Mouse (Mus musculus): ENCODE measurements around the gene Rem2. TPM values are rescaled to one million over a fixed set of nuclear protein-coding genes. Genes with fewer than 3 reads are reported as not detected.

The Rem2 gene
- total RNA-seq, 2 experiments from 2014 or later, result 3.5 to 6.6 TPM

DNA sequence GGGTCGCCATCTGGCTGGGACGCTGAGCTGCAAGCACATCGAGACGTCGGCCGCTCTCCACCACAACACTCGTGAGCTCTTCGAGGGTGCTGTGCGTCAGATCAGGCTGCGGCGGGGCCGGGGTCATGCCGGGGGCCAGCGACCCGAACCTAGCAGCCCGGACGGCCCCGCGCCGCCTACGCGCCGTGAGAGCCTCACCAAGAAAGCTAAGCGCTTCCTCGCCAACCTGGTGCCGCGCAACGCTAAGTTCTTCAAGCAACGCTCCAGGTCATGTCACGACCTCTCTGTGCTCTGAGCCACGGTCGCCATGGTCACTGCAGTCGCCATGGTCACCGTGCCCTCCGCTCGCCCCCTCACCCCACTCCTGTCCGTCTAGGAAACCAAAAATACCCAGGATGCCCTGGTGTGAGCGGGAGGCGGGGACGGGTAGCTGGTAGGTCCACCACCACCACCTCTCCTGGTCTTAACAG, 3.6 kb downstream of the Rem2 start:
- intact Hi-C loops (cut with DNase I), result loop anchor here (2.0 to 5.0 kb wide), 2 partner anchors 15 to 37 kb away; partner anchors contain the start of gene Lrp10
- DNase-seq (ENCODE audit: low spot score in 2 of 2), result no peak

GRCm38 (mm10) chr14:54480673-54481072, 4.8 kb downstream of the Rem2 start:
- DNase-seq (ENCODE audit: low spot score in 2 of 2), result no peak
- intact Hi-C loops (cut with DNase I), result no loop called here

GRCm38 (mm10) chr14:54481402-54481801, 5.5 kb downstream of the Rem2 start:
- intact Hi-C loops (cut with DNase I), result no loop called here
- DNase-seq (ENCODE audit: low spot score in 2 of 2), result no peak

DNA sequence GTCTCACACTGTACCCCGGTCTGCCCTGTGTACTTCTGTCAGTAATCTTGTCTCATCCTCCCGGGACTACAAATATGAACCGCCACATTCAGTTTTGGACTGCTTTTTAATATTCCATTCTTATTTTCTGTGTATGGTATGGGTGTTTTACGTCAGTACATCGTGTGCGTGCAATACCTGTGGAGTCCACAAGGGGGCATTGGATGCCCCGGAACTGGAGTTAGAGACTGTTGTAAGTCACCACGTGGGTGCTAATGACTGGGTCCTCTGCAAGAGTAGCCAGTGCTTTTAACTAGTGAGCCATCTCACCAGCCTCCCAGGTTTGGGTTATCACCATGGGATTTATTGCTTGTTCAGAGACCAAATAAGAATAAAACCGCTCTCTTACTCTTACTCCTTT, 6.6 kb downstream of the Rem2 start:
- intact Hi-C loops (cut with DNase I), result no loop called here
- no peak for DNase-seq (ENCODE audit: low spot score in 2 of 2)

- intact Hi-C loops (cut with DNase I), result no loop called here
- no peak for DNase-seq (ENCODE audit: low spot score in 2 of 2)
Observed at GRCm38 (mm10) chr14:54485899-54486298, 10.0 kb downstream of the Rem2 start.

- intact Hi-C loops (cut with DNase I), result no loop called here
- no peak for DNase-seq (ENCODE audit: low spot score in 2 of 2)
Observed at GRCm38 (mm10) chr14:54487732-54488131, 11.8 kb downstream of the Rem2 start.

- DNase-seq (ENCODE audit: low spot score in 2 of 2), result no peak
- intact Hi-C loops (cut with DNase I), result no loop called here
Observed at GRCm38 (mm10) chr14:54488350-54488749, 12.4 kb downstream of the Rem2 start.

GRCm38 (mm10) chr14:54492345-54493131, 16.6 kb downstream of the Rem2 start:
- intact Hi-C loops (cut with DNase I), result loop anchor here (2.0 to 5.0 kb wide), 3 partner anchors 28 to 432 kb away; partner anchors contain the start of genes Lrp10 and Mmp14
- DNase-seq (ENCODE audit: low spot score in 2 of 2), result peak; percentile 38 to 89

- intact Hi-C loops (cut with DNase I), result loop anchor here (2.0 to 5.0 kb wide), 3 partner anchors 28 to 432 kb away; partner anchors contain the start of genes Lrp10 and Mmp14
- DNase-seq (ENCODE audit: low spot score in 2 of 2), result no peak
Observed at GRCm38 (mm10) chr14:54493236-54493635, 17.3 kb downstream of the Rem2 start.

DNA sequence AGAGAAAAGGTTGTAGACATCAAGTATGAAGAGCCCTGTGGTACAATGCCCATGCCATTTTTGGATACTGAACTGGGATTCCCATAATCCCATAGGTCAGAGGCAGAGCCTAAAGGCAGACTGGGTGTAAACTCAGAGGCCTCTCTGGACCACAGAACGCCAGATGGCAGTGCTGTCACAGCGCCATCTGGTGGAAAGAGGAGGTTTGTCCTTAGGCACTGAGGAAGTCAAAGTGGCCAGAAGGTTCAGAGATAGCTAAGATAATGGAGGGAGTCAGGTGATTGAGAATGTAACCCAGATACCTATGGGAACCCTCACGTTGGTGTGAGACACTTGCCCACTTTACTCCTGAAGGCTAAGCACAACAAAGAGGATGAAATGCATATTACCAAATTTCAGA, 18.3 kb downstream of the Rem2 start:
- intact Hi-C loops (cut with DNase I), result loop anchor here (2.0 to 5.0 kb wide), 2 partner anchors 62 to 261 kb away; partner anchors contain the start of gene Mmp14
- peak; percentile 62 to 64 for DNase-seq (ENCODE audit: low spot score in 2 of 2)

DNA sequence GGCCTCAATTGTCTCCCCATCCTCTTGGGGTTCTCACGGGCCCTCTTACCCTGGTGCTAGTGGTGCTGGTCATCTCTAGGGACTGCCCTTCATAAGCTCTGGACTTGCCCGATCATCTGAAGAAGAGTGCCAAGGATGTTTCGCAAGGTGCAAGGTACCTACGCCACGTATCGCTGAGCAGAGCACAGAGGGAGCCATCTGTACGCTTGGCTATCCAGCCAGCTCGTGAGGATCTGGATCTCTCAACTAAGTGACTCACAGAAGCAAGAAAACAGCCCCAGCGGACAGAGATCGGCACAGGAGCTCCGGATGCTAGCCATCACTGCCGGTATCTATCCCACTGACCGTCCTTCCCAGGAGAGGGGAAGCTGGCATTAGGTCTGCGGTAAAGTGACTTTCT, 20.8 kb downstream of the Rem2 start:
- intact Hi-C loops (cut with DNase I), result no loop called here
- DNase-seq (ENCODE audit: low spot score in 2 of 2), result no peak

GRCm38 (mm10) chr14:54499330-54499729, 23.4 kb downstream of the Rem2 start:
- intact Hi-C loops (cut with DNase I), result no loop called here
- DNase-seq (ENCODE audit: low spot score in 2 of 2), result no peak

DNA sequence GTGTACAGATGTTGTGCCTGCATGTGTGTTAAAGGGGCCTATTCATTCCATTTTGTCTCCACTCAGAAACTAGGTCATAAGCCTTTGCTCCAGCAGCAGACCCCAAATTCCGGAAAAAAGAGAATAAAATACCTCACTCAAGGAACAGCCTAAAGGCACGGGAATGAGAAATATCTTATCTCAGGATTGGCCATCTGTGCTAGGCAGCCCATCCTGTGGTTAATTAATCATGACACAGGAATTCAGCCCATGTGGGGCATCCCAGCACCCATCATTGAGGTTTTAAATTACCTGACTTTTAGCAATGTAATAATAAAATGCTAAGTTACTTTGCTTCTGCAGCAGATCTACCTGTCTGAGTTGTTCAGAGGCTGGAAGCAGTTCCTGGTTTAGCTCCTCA, 25.5 kb downstream of the Rem2 start:
- intact Hi-C loops (cut with DNase I), result no loop called here
- no peak for DNase-seq (ENCODE audit: low spot score in 2 of 2)

GRCm38 (mm10) chr14:54503092-54503491, 27.2 kb downstream of the Rem2 start:
- DNase-seq (ENCODE audit: low spot score in 2 of 2), result no peak
- intact Hi-C loops (cut with DNase I), result no loop called here

DNA sequence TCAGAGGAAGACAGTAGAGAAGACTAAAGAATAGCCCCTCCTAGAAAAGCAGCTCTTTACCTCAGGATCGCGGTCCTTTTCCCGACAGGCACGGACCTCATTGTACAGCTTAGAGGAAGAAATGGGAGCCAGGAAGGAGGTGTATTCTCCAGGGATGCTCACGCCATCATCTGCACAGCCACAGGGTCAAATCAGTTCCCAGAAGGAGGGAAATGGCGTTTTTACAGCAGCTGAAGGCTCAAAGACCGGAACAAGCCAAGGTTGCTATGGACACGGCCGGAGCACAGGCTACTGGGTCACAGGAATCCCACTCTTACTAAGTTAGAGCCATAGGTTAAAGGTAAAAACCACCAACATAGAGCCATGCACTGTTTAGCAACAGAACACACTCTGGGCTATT, 33.9 kb downstream of the Rem2 start:
- DNase-seq (ENCODE audit: low spot score in 2 of 2), result no peak
- intact Hi-C loops (cut with DNase I), result loop anchor here (2.0 kb wide), 1 partner anchor 51 kb away; no protein-coding TSS in a partner anchor

DNA sequence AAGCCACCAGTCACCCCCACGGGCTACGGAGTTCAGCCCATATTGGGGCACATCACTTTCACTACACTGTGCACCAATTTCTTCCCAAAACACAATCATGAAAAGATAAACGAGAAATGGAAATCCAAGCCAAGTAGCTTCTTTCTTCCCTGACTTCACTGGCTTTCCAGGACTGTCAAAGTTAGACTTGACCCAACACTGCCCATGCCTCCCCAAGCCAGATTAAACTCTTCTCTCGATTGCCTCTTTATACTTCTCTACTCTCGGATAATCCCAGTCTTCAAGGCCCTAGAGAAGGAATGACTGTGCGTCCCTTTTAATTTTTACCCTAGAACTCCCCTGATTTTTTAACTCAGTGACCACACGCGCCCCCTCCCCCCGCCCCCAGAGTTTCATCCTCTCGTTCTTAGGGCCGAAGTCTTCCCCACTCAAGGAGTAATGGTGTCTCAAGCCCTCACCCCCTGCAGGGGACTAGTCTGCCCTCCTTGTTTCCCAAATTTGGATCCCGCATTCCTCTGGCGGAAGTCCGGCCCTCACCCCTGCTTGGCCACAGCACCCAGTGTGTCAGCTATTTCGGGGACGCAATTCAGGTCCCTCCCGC, 40.9 kb downstream of the Rem2 start:
- DNase-seq (ENCODE audit: low spot score in 2 of 2), result no peak
- intact Hi-C loops (cut with DNase I), result loop anchor here (2.0 kb wide), 1 partner anchor 124 kb away; the partner anchor contains the start of genes Cdh24 and Gm17606

DNA sequence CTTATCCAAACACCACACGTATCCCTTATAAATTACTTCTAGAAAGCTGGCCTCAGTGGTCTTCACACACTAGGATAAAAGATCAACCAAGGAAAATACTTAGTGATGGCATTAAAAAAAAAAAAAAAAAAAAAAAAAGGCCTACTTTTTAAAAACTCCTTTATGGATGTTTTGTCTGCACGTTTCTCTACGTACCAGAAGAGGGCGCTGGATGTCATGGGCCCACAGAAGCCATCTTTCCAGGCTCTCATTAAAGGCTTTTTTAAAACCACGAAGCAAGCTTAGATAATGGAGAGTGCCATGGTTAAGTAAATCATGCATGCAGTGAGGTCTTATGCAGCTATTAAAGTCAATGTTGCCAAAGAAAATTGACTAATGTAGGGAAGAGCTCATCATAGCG, 47.7 kb downstream of the Rem2 start:
- DNase-seq (ENCODE audit: low spot score in 2 of 2), result no peak
- intact Hi-C loops (cut with DNase I), result no loop called here

GRCm38 (mm10) chr14:54527227-54528006, 51.5 kb downstream of the Rem2 start:
- intact Hi-C loops (cut with DNase I), result no loop called here
- peak; percentile 15 to 32 for DNase-seq (ENCODE audit: low spot score in 2 of 2)

- DNase-seq (ENCODE audit: low spot score in 2 of 2), result no peak
- intact Hi-C loops (cut with DNase I), result no loop called here
Observed at GRCm38 (mm10) chr14:54528007-54528393, 52.1 kb downstream of the Rem2 start.

Data from left cerebral cortex, postnatal 25 days (tissue).